Mouse (Mus musculus): ENCODE measurements around the gene Caln1. TPM values are rescaled to one million over a fixed set of nuclear protein-coding genes. Genes with fewer than 3 reads are reported as not detected.

Gene Caln1
- polyA plus RNA-seq, 1 experiment from 2014 or later = 38.4 TPM

DNA sequence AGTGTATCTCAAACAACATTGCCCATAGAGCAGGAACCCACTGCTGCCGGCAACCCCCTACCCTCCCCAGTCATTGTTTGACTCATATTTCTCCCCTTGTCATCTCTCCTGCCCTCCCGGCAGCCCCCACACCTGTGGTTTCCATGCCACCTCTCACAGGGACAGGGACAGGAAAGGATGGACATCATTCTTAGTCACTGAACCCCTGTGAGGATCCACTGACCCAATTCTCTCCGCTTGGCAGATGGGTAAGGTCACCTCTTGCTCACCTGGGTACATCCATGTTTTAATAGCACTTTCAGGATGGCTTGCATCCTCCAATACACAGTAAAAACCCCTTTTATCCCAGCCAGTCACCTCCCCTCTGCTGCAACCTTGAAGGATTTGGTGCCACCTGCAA lies 405.7 kb downstream of the Caln1 start:
- no peak overlapping the region for H3K9ac ChIP-seq
- no peaks in the 10 kb centered on the region for H3K36me3 ChIP-seq
- 88% methylated on average over 3 of the region's 3 CpGs for WGBS
- no peak overlapping the region for H3K4me2 ChIP-seq
- ATAC-seq (ENCODE audit: low FRiP score, low read depth) = no peak
- H3K4me1 ChIP-seq (replicated peaks) = no peaks in the 10 kb centered on the region
- no peak overlapping the region for H3K4me3 ChIP-seq
- H3K27me3 ChIP-seq = no peaks in the 10 kb centered on the region
- H3K27ac ChIP-seq (replicated peaks) = no peak overlapping the region
- no peaks in the 10 kb centered on the region for H3K9me3 ChIP-seq

- no peak overlapping the region for H3K4me3 ChIP-seq
- 74% methylated on average over 3 of the region's 3 CpGs for WGBS
- H3K4me2 ChIP-seq = no peak overlapping the region
- H3K27ac ChIP-seq (replicated peaks) = no peak overlapping the region
- H3K4me1 ChIP-seq (replicated peaks) = no peaks in the 10 kb centered on the region
- H3K9ac ChIP-seq = no peak overlapping the region
- no peak for ATAC-seq (ENCODE audit: low FRiP score, low read depth)
- H3K9me3 ChIP-seq = no peaks in the 10 kb centered on the region
- no peaks in the 10 kb centered on the region for H3K36me3 ChIP-seq
- no peaks in the 10 kb centered on the region for H3K27me3 ChIP-seq
Observed at GRCm38 (mm10) chr5:130792755-130793452, 423.6 kb downstream of the Caln1 start.

DNA sequence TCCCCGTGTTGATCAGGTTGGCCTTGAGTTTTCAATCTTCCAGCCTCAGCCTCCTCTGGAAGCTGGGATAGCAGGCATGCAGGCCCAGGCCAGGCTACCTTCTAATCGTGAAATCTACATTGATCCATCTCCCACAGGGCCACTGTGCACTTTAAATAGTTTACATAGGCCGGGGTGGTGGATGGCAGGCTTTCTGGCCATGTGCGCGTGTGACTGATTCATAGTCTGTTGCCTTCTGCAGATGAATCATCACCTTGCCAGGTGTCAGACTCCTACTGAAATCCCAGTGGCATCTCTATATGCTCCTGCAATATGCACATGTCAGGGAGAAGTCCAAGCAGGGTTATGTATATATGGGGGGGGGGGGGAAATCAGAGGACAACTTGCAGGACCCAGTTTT lies 428.5 kb downstream of the Caln1 start:
- 77% methylated on average over 5 of the region's 5 CpGs for WGBS
- Histone ChIP-seq H3K9ac (no peak overlapping the region), H3K9me3 (no peaks in the 10 kb centered on the region), H3K27me3 (no peaks in the 10 kb centered on the region), H3K36me3 (no peaks in the 10 kb centered on the region), H3K4me1 (replicated peaks) (no peaks in the 10 kb centered on the region), H3K4me3 (no peak overlapping the region), H3K27ac (replicated peaks) (no peak overlapping the region), H3K4me2 (no peak overlapping the region)
- no peak for ATAC-seq (ENCODE audit: low FRiP score, low read depth)

DNA sequence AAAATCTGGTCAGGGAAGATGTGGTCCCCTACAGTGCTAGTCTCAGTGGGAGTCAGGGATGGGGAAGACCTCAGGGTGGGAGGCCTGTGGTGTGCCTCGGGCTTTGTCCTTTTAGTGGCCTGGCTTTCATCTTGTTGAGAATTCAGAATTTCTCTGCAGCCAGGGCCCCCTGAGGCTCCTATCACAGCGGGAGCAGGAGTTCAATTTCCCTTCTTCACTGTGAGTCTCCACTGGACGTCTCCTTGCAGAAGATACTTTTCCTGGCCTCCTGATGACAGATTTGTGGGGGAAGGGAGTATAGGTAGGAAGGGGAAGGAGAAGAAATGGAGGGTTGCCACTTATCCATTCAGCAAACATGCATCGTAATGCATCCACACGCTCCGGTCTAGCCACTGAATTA lies 441.1 kb downstream of the Caln1 start:
- no peaks in the 10 kb centered on the region for H3K36me3 ChIP-seq
- no peak for ATAC-seq (ENCODE audit: low FRiP score, low read depth)
- H3K9me3 ChIP-seq = no peaks in the 10 kb centered on the region
- H3K27ac ChIP-seq (replicated peaks) = no peak overlapping the region
- no peaks in the 10 kb centered on the region for H3K27me3 ChIP-seq
- H3K4me2 ChIP-seq = no peak overlapping the region
- H3K4me3 ChIP-seq = no peak overlapping the region
- peaks cover 4% of the 10 kb centered on the region; the same call in 1 of the 2 replicates for H3K4me1 ChIP-seq (replicated peaks)
- WGBS = 16% methylated on average over 6 of the region's 6 CpGs
- H3K9ac ChIP-seq = no peak overlapping the region

DNA sequence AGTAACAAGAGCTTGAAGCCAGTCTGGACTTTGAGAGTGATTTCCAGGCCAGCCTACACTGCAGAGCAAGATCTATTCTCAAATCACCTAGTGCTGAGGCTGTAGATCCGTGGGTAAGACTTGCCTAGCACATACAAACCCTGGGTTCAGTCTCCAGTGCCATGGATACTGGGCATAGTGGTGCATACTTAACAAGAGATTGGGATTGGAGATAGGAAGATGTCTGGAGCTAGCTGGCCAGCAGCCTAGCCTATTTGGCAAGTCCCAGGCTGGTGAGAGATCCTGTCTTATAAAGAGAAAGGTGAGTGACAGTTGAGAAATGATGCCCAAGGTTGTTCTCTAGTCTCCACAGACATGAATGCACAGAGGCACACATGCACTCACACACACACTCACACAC lies 441.6 kb downstream of the Caln1 start:
- ATAC-seq (ENCODE audit: low FRiP score, low read depth) = no peak
- H3K27ac ChIP-seq (replicated peaks) = no peak overlapping the region
- WGBS = 31% methylated on average over 1 of the region's 1 CpGs
- no peaks in the 10 kb centered on the region for H3K27me3 ChIP-seq
- H3K9ac ChIP-seq = no peak overlapping the region
- H3K4me2 ChIP-seq = no peak overlapping the region
- no peaks in the 10 kb centered on the region for H3K9me3 ChIP-seq
- H3K4me1 ChIP-seq (replicated peaks) = peaks cover 4% of the 10 kb centered on the region; the same call in 1 of the 2 replicates
- no peaks in the 10 kb centered on the region for H3K36me3 ChIP-seq
- no peak overlapping the region for H3K4me3 ChIP-seq

DNA sequence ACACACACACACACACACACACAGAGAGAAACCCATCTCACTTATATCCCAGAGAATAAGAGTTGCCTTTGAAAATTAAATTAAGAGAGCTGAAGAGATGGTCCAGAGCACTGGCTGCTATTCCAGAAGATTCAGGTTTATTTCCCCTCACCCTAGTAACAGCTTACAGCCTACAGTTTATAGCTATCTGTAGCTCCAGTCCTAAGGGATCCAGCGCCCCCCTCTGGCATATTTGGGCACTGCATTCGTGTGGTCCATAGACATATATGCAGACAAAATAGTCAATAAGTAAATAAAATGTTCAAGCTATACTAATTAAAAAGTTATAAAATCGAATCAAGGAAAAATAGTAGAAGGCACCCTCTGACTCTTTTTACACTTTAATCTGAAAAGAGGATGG lies 442.0 kb downstream of the Caln1 start:
- Histone ChIP-seq H3K36me3 (no peaks in the 10 kb centered on the region), H3K4me3 (no peak overlapping the region), H3K27me3 (no peaks in the 10 kb centered on the region), H3K4me2 (no peak overlapping the region), H3K27ac (replicated peaks) (no peak overlapping the region), H3K4me1 (replicated peaks) (peaks cover 4% of the 10 kb centered on the region; the same call in 1 of the 2 replicates), H3K9me3 (no peaks in the 10 kb centered on the region), H3K9ac (no peak overlapping the region)
- peak; percentile 56; the same call in 1 of the 2 replicates for ATAC-seq (ENCODE audit: low FRiP score, low read depth)
- WGBS = 33% methylated on average over 3 of the region's 3 CpGs

- 95% methylated on average over 3 of the region's 3 CpGs for WGBS
Observed at GRCm38 (mm10) chr5:130811966-130812365, 442.7 kb downstream of the Caln1 start.

DNA sequence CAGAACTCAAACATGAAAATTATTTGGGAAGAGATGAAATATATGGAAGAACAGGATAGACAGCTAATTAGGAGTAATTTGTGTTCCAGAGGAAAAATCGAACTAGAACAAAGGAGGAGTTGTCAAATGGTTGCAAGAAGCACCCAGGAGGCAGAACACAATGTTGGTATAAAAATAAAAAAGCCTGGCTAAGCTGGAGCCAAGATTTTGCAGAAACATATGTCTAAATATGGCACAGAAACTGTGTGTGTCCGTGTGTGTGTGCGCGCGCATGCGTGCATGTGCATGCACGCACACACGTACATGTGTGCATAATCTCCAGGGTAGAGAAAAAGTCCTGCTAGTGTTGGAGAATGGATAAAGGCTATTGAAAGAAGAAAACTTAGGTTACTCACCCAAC lies 443.3 kb downstream of the Caln1 start:
- ATAC-seq (ENCODE audit: low FRiP score, low read depth) = no peak
- no peaks in the 10 kb centered on the region for H3K27me3 ChIP-seq
- no peaks in the 10 kb centered on the region for H3K9me3 ChIP-seq
- H3K36me3 ChIP-seq = no peaks in the 10 kb centered on the region
- 97% methylated on average over 8 of the region's 8 CpGs for WGBS
- peaks cover 4% of the 10 kb centered on the region; the same call in 1 of the 2 replicates for H3K4me1 ChIP-seq (replicated peaks)
- no peak overlapping the region for H3K9ac ChIP-seq
- H3K27ac ChIP-seq (replicated peaks) = no peak overlapping the region
- H3K4me3 ChIP-seq = no peak overlapping the region
- H3K4me2 ChIP-seq = no peak overlapping the region

More at GRCm38 (mm10) chr5:130811966-130812365, 442.7 kb downstream of the Caln1 start:
- Histone ChIP-seq H3K9me3 (no peaks in the 10 kb centered on the region), H3K36me3 (no peaks in the 10 kb centered on the region), H3K9ac (no peak overlapping the region), H3K4me3 (no peak overlapping the region), H3K27ac (replicated peaks) (no peak overlapping the region), H3K4me2 (no peak overlapping the region), H3K4me1 (replicated peaks) (peaks cover 4% of the 10 kb centered on the region; the same call in 1 of the 2 replicates), H3K27me3 (no peaks in the 10 kb centered on the region)
- ATAC-seq (ENCODE audit: low FRiP score, low read depth) = no peak

DNA sequence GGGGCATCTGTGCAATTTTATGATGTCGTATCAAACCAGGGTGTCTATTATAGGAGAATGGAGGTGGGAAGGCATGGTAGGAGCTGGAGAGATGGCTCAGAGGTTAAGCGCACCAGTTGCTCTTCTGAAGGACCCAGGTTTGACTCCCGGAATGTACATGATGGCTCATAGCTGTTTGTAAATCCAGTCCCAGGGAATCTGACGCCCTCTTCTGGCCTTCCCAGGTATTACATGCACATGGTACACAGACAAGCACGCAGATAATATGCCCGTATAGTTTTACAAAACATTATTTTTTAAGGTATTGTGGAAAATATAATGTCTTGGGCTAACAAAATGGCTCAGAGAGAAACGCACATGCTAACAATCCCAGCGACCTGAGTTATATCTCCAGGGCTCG lies 443.8 kb downstream of the Caln1 start:
- Histone ChIP-seq H3K4me1 (replicated peaks) (peaks cover 4% of the 10 kb centered on the region; the same call in 1 of the 2 replicates), H3K27ac (replicated peaks) (no peak overlapping the region), H3K4me3 (no peak overlapping the region), H3K27me3 (no peaks in the 10 kb centered on the region), H3K9ac (no peak overlapping the region), H3K9me3 (no peaks in the 10 kb centered on the region), H3K4me2 (no peak overlapping the region), H3K36me3 (no peaks in the 10 kb centered on the region)
- no peak for ATAC-seq (ENCODE audit: low FRiP score, low read depth)
- WGBS = 92% methylated on average over 9 of the region's 9 CpGs

DNA sequence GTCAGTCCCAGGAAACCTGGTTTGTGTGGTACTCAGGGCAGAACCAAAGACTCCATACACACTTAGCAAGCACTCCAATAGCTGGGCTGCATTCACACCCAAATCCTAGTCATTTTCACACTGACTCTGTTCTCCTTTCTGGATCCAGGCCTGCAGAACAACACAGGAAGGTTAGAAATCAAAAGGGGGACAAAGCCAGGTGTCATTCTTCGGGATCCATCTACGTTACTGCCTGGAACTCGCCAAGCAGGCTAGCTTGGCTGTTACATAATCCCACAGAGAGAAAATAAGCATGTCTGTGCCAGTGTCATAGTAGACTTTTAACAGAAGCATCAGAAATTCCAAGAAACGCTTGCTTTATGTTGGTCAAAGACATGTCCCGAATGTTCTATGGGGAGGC lies 446.1 kb downstream of the Caln1 start:
- Histone ChIP-seq H3K9me3 (no peaks in the 10 kb centered on the region), H3K4me3 (no peak overlapping the region), H3K4me1 (replicated peaks) (peaks cover 1% of the 10 kb centered on the region; the same call in 1 of the 2 replicates), H3K27me3 (no peaks in the 10 kb centered on the region), H3K27ac (replicated peaks) (no peak overlapping the region), H3K36me3 (no peaks in the 10 kb centered on the region), H3K4me2 (no peak overlapping the region), H3K9ac (no peak overlapping the region)
- WGBS = 91% methylated on average over 5 of the region's 5 CpGs
- ATAC-seq (ENCODE audit: low FRiP score, low read depth) = no peak

GRCm38 (mm10) chr5:130820021-130820648 lies 450.9 kb downstream of the Caln1 start:
- Histone ChIP-seq H3K4me2 (no peak overlapping the region), H3K27me3 (no peaks in the 10 kb centered on the region), H3K4me3 (no peak overlapping the region), H3K9ac (no peak overlapping the region), H3K36me3 (no peaks in the 10 kb centered on the region), H3K4me1 (replicated peaks) (no peaks in the 10 kb centered on the region), H3K27ac (replicated peaks) (no peak overlapping the region), H3K9me3 (no peaks in the 10 kb centered on the region)
- WGBS = 75% methylated on average over 4 of the region's 4 CpGs
- ATAC-seq (ENCODE audit: low FRiP score, low read depth) = no peak

DNA sequence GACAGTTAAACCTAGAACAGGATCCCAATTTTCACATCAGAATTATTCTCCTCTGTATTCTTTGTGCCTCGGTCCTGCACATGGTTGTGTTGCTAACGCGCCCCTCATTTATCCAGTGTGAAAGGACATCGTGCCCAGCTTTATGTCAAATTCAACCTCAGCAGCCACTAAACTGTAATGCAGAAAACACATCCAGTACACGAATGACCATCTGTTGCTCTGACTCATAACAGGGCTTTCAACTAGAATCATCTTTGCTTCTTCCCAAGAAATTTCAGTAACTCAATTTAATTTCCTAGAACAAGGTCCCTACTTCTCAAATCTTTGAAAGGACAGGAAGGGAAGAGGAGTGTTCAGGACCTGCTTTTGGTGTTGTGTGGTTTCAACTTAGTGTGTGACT lies 451.4 kb downstream of the Caln1 start:
- no peak overlapping the region for H3K4me3 ChIP-seq
- no peaks in the 10 kb centered on the region for H3K4me1 ChIP-seq (replicated peaks)
- no peak overlapping the region for H3K4me2 ChIP-seq
- H3K9ac ChIP-seq = no peak overlapping the region
- 93% methylated on average over 5 of the region's 5 CpGs for WGBS
- ATAC-seq (ENCODE audit: low FRiP score, low read depth) = no peak
- H3K36me3 ChIP-seq = no peaks in the 10 kb centered on the region
- H3K27ac ChIP-seq (replicated peaks) = no peak overlapping the region
- no peaks in the 10 kb centered on the region for H3K27me3 ChIP-seq
- no peaks in the 10 kb centered on the region for H3K9me3 ChIP-seq
